Mouse (Mus musculus) stomach, embryonic 14.5 days (tissue): ENCODE results near the gene Fbxl15. TPM values are rescaled to one million over a fixed set of nuclear protein-coding genes. Genes with fewer than 3 reads are reported as not detected.

Experiments
- ATAC-seq: fragments of 200-750 bp; cut with Nextera tagmentation; 2 replicates; pipeline ENCODE4 v1.8.0; 2017; ENCODE audit warnings: low read depth, moderate TSS enrichment; ENCODE audit not compliant: insufficient number of reproducible peaks, insufficient read depth, low FRiP score
- H3K27ac ChIP-seq: fragments of 300-500 bp; sonication (generic); 2 replicates; pipeline ENCODE4 v1.5.1; 2014; ENCODE audit warnings: mild to moderate bottlenecking, low read length, moderate library complexity, mixed read lengths
- H3K27me3 ChIP-seq: fragments of 300-500 bp; sonication (generic); 2 replicates; pipeline ENCODE4 v1.6.1; 2014; ENCODE audit warnings: low read length, control low read depth, mixed read lengths; ENCODE audit not compliant: control insufficient read depth, insufficient read depth
- H3K36me3 ChIP-seq: fragments of 300-500 bp; sonication (generic); 2 replicates; pipeline ENCODE4 v1.6.1; 2014; ENCODE audit warnings: mild to moderate bottlenecking, control low read depth, low read length, moderate library complexity, mixed read lengths; ENCODE audit not compliant: control insufficient read depth, insufficient read depth
- H3K4me1 ChIP-seq: fragments of 300-500 bp; sonication (generic); 2 replicates; pipeline ENCODE4 v1.6.1; 2014; ENCODE audit warnings: low read length, control low read depth, mixed read lengths; ENCODE audit not compliant: control insufficient read depth, insufficient read depth
- H3K4me2 ChIP-seq: fragments of 300-500 bp; sonication (generic); replicated peaks from 2 replicates; pipeline ENCODE4 v1.6.1; 2014; ENCODE audit warnings: low read depth, low read length, control low read depth
- H3K4me3 ChIP-seq: fragments of 300-500 bp; sonication (generic); 2 replicates; pipeline ENCODE4 v1.5.1; 2014; ENCODE audit warnings: low read depth, low read length, control low read depth
- H3K9ac ChIP-seq: fragments of 300-500 bp; sonication (generic); replicated peaks from 2 replicates; pipeline ENCODE4 v1.6.1; 2014; ENCODE audit warnings: low read depth, mild to moderate bottlenecking, control low read depth, low read length, moderate library complexity, mixed read lengths
- H3K9me3 ChIP-seq: fragments of 300-500 bp; sonication (generic); 2 replicates; pipeline ENCODE4 v1.6.1; 2016; ENCODE audit warnings: low read depth, low read length, control low read depth; ENCODE audit not compliant: control insufficient read depth
- WGBS: fragments of 180-500 bp; shearing (Covaris S2); extraction: QIAGEN DNeasy Blood & Tissue Kit; methylation state at CpG from one replicate; pipeline ENCODE4 v1.1.7; 2014; 5-methylcytosine and 5-hydroxymethylcytosine counted together
- polyA plus RNA-seq: library from polyadenylated mRNA; unstranded; fragments of >200 nt; fragmentation: Nextera tagmentation; extraction: Ambion mirVana; gene quantifications from 2 replicates; pipeline ENCODE4 v1.2.1, GENCODE M21; 2014

Fbxl15 gene
- polyA plus RNA-seq, 1 experiment from 2014 or later = 13.7 TPM

DNA sequence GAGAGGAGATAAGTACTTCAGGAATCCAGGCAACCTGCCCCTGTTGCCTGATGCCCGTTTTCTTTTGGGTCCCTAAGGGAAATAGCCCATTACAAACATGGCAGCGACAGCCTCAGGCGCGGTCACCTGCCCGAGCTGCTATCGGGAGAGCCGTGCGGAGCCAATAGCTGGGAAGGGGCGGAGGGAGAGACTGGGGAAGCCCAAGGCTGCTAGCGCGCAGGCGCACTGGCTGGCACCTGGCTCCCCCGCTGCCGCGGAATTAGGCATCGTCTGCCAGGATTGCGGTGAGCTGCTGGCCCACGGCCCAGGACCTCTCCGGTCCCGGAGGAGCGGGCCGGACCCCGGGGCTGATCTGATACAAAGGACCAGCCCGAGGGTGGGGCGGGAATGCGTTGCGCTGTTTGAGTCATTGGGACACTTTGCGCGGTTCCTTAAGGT lies 28.7 kb downstream of the Fbxl15 start:
- no peaks in the 10 kb centered on the region for H3K9me3 ChIP-seq
- peak overlapping the region; percentile 75 for H3K4me2 ChIP-seq
- peak overlapping the region; percentile 28; the same call in 1 of the 2 replicates for H3K9ac ChIP-seq
- no peaks in the 10 kb centered on the region for H3K36me3 ChIP-seq
- H3K4me3 ChIP-seq = peak overlapping the region; percentile 45
- 0 out of 2 replicates have a peak, but pooled peaks cover 8% of the 10 kb centered on the region for H3K27me3 ChIP-seq
- 0 out of 2 replicates have a peak overlapping the region, but pooled peaks have one; percentile 48 for H3K27ac ChIP-seq
- ATAC-seq = peak; percentile 86
- under 1% methylated on average over 29 of the region's 29 CpGs for WGBS
- no peaks in the 10 kb centered on the region for H3K4me1 ChIP-seq

DNA sequence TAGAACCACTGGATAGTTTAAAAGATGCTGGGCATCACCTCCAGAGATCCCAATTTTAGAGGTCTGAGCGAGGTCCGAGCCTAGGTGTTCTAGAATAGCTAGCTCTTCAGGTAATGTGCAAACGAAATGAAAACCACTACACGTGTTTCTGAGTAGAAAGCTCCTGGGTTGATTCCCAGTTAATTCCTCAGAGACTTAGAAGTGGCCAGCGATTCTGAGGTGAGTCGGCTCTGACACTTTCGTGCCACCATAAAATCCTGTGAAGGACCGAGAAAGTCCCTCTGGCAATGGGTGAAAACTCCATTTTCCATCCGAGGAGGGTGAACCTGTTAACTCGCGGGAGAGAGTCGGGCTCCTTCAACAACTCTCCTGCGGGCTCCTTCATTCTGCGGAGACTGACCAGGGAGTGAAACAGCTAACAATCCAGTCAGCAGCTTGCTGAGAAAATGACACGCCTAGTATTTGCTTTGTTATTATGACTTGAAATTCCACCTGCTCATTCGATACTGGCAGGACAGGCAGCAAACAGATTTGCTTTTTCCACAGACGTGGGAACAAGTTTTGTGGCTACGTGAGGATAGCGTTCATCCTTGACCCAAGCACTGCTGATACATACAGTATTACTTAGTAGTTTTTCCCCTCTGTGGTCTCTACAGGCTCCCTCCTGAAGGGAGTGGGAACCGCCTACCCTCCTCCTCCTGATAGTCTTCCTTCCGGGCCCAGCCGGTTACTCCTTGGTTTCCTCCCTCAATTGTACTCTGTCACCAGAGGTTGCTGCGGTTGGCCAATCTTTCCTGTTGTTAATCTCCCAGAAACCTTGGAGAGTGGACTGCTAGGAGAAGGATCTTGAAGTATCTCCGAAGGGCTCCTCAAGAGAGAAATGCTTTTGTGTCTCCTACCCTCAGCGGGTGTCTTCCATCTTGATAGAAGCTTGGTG lies 29.6 kb downstream of the Fbxl15 start:
- no peak overlapping the region for H3K9ac ChIP-seq
- no peaks in the 10 kb centered on the region for H3K9me3 ChIP-seq
- H3K27me3 ChIP-seq = 0 out of 2 replicates have a peak, but pooled peaks cover 8% of the 10 kb centered on the region
- H3K4me1 ChIP-seq = no peaks in the 10 kb centered on the region
- H3K36me3 ChIP-seq = no peaks in the 10 kb centered on the region
- peak overlapping the region; percentile 45 for H3K4me3 ChIP-seq
- ATAC-seq = no peak; the same call in 1 of the 2 replicates
- H3K27ac ChIP-seq = peak overlapping the region; percentile 48; the same call in 1 of the 2 replicates
- peak overlapping the region; percentile 75 for H3K4me2 ChIP-seq
- WGBS = 18% methylated on average over 25 of the region's 25 CpGs

DNA sequence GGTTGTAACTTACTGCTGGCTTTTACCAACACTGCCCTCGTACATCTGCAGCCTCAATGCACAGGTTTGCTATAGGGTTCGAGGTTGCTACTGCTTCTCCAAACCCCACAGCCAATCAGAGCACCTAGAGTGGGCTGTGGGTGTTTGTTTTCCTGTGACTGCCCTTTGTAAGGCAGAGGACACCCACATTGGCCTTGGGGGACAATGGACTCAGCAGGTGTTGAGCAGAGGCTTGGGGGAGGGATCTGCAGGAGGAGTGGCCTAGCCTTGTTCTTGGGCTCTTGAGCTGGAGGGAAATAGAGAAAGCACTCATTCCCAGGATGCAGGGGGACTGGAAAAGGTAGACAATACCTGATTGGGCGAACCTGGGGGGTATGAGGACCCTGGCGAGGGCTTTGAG lies 30.4 kb downstream of the Fbxl15 start:
- no peaks in the 10 kb centered on the region for H3K36me3 ChIP-seq
- H3K4me1 ChIP-seq = no peaks in the 10 kb centered on the region
- no peak overlapping the region for H3K4me3 ChIP-seq
- peak overlapping the region; percentile 48; the same call in 1 of the 2 replicates for H3K27ac ChIP-seq
- H3K9me3 ChIP-seq = no peaks in the 10 kb centered on the region
- 56% methylated on average over 4 of the region's 4 CpGs for WGBS
- H3K27me3 ChIP-seq = 0 out of 2 replicates have a peak, but pooled peaks cover 8% of the 10 kb centered on the region
- ATAC-seq = no peak; the same call in 1 of the 2 replicates
- 0 out of 2 replicates have a peak overlapping the region, but pooled peaks have one; percentile 19 for H3K4me2 ChIP-seq
- H3K9ac ChIP-seq = no peak overlapping the region

DNA sequence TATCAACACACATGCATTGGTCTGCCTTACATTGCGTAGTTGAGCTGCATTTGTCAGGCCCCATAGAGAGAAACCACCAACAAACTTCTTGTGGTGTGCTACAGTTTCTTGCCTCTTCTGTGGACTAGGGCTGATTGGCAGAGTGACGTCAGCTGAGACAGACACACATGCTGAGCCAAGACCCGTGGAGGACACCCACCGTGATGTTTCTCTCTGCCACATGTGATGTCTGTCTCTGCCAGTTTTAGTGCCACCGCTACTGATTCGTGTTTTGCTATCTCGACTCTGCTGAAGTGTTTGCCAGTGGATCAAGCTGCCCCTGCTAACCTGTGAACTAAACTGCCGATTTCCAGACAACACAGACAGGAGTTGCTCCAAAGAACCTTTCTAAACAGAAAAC lies 34.1 kb downstream of the Fbxl15 start:
- Histone ChIP-seq H3K9me3 (no peaks in the 10 kb centered on the region), H3K36me3 (no peaks in the 10 kb centered on the region), H3K27me3 (0 out of 2 replicates have a peak, but pooled peaks cover 7% of the 10 kb centered on the region), H3K4me3 (no peak overlapping the region), H3K4me1 (no peaks in the 10 kb centered on the region), H3K9ac (no peak overlapping the region), H3K27ac (no peak overlapping the region), H3K4me2 (no peak overlapping the region)
- ATAC-seq = no peak
- 87% methylated on average over 8 of the region's 8 CpGs for WGBS

DNA sequence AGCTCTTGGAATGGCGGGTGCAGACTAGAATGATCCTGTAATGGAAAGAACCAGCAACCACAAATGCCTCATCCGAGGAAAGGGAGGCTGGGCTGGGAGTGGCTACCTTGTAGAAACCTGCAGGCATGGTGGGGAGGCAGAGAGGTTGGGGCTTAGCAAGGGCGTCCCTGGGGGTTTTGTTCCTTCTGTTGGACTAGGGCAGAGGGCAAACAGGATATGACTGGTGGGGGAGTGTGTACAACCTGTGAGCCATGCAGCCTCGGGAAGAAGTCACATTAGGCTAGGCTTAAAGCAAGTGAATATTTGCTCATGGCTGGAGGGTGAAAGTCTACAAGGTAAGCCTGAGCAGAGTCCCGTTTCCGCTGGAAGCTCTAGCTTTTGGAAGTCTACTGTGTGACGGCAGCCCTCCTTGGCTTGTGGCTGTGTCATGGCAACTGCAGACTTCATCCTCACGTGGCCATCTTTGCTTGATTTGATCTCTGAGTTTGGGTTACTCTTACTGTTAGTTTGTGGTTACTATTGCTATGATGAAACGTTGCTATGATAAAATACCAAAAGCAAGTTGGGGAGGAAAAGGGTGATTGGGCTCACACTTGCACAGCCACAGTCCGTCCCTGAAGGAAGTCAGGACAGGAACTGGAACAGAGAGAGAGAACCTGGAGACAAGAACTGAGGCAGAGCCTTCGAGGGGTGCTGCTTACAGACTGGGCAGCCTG lies 35.5 kb downstream of the Fbxl15 start:
- Histone ChIP-seq H3K4me2 (no peak overlapping the region), H3K9ac (no peak overlapping the region), H3K4me1 (no peaks in the 10 kb centered on the region), H3K27ac (no peak overlapping the region), H3K27me3 (no peaks in the 10 kb centered on the region), H3K9me3 (no peaks in the 10 kb centered on the region), H3K4me3 (no peak overlapping the region), H3K36me3 (no peaks in the 10 kb centered on the region)
- no peak for ATAC-seq
- WGBS = 77% methylated on average over 11 of the region's 11 CpGs

DNA sequence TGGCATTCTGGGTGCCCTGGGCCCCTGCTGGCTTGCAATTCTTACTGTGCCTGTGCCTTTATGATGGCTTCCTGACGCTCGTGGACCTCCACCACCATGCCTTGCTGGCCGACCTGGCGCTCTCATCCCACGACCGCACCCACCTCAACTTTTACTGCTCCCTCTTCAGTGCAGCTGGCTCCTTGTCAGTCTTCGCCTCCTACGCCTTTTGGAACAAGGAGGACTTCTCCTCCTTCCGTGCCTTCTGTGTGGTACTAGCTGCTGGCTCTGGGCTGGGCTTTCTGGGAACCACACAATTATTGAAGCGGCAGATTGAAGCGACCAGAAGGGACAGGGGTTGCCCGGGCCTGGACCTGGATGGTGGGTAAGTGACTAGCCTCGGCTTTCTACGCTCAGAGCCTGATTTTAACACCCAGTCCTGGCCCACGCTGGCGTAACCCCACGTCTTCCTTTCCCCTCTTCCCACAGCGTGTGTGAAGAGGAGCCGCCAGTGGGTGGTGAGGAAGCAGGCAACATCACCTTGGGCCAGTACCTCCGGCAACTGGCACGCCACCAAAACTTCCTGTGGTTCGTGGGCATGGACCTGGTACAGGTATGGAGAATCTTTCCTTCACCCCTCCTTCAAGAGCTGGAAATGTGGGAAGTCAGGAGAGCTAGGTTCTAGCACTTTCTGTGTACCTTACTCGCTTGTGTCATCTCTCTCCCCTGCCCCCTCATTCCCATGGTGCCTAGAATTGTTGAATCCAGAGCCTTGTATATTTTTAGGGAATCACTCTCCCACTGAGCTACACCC lies 40.0 kb downstream of the Fbxl15 start:
- 88% methylated on average over 23 of the region's 23 CpGs for WGBS
- Histone ChIP-seq H3K36me3 (no peaks in the 10 kb centered on the region), H3K9ac (no peak overlapping the region), H3K9me3 (no peaks in the 10 kb centered on the region), H3K27me3 (no peaks in the 10 kb centered on the region), H3K27ac (no peak overlapping the region), H3K4me3 (no peak overlapping the region), H3K4me1 (no peaks in the 10 kb centered on the region), H3K4me2 (no peak overlapping the region)
- ATAC-seq = no peak

DNA sequence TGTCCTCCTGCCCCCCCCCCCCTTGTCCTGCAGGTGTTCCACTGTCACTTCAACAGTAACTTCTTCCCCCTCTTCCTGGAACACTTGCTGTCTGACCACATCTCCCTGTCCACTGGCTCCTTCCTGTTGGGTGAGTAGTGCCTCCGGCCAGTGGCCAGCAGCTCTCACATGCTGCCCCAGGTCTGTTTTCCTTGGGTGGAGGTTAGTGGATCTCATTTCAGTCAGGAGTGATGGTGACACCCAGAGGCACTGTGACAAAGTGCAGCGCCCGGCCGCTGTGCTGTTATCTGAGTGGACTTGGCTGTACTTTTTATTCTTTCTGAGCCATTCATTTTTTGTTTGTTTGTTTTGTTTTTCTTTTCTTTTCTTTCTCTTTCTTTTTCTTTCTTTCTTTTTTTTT lies 41.2 kb downstream of the Fbxl15 start:
- Histone ChIP-seq H3K4me3 (no peak overlapping the region), H3K36me3 (no peaks in the 10 kb centered on the region), H3K4me2 (no peak overlapping the region), H3K9me3 (no peaks in the 10 kb centered on the region), H3K9ac (no peak overlapping the region), H3K27ac (no peak overlapping the region), H3K4me1 (no peaks in the 10 kb centered on the region), H3K27me3 (no peaks in the 10 kb centered on the region)
- WGBS = 25% methylated on average over 4 of the region's 4 CpGs
- ATAC-seq = no peak
